Mouse (Mus musculus) heart, embryonic 10.5 days (tissue): Measurements from ENCODE around the gene Fbrsl1. TPM values are rescaled to one million over a fixed set of nuclear protein-coding genes. Genes with fewer than 3 reads are reported as not detected.

Source experiments
- DNase-seq: peaks from one replicate; pipeline ENCODE4 v3.0.0-alpha.2; 2017; ENCODE audit warnings: low spot score
- H3K27ac ChIP-seq: fragments of 300-500 bp; sonication (generic); 2 replicates; pipeline ENCODE4 v1.5.1; 2016; ENCODE audit warnings: mild to moderate bottlenecking
- H3K27me3 ChIP-seq: fragments of 300-500 bp; sonication (generic); 2 replicates; pipeline ENCODE4 v1.6.1; 2016; ENCODE audit warnings: mild to moderate bottlenecking; ENCODE audit not compliant: poor library complexity, insufficient read depth, severe bottlenecking
- H3K36me3 ChIP-seq: fragments of 300-500 bp; sonication (generic); 2 replicates; pipeline ENCODE4 v1.6.1; 2016; ENCODE audit warnings: mild to moderate bottlenecking, moderate library complexity
- H3K4me1 ChIP-seq: fragments of 300-500 bp; sonication (generic); 2 replicates; pipeline ENCODE4 v1.6.1; 2016; ENCODE audit warnings: mild to moderate bottlenecking
- H3K4me3 ChIP-seq: fragments of 300-500 bp; sonication (generic); 2 replicates; pipeline ENCODE4 v1.5.1; 2016; ENCODE audit warnings: mild to moderate bottlenecking, moderate library complexity
- H3K9me3 ChIP-seq: fragments of 300-500 bp; sonication (generic); 2 replicates; pipeline ENCODE4 v1.6.1; 2016; ENCODE audit warnings: mild to moderate bottlenecking, moderate library complexity
- WGBS: fragments of 180-500 bp; shearing (Covaris S2); methylation state at CpG from one replicate; pipeline ENCODE4 v1.1.7; 2016; 5-methylcytosine and 5-hydroxymethylcytosine counted together
- polyA plus RNA-seq: library from polyadenylated mRNA; unstranded; fragments of >200 nt; fragmentation: Nextera tagmentation; extraction: Ambion mirVana; gene quantifications from 2 replicates; pipeline ENCODE4 v1.2.1, GENCODE M21; 2016

The Fbrsl1 gene
- polyA plus RNA-seq, 1 experiment from 2014 or later = 11.1 TPM

DNA sequence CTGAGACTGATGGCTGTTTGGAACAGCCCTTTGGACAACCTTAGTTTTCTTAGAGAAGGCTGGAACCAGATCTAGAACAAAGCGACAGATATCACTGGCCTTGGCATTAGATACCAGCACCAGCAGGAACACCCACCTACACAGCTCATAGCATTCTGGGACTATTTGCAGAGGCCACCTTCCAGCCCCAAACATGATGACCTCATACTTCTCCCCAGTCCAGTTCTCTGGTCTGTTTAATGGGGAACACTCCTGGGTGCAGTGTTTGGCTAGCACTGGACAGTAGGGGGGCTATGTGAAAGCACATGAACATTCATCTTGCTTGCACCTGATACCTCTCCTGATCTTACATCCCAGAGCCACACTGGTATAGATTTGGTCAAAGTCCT is 29.8 kb downstream of the Fbrsl1 start:
- Histone ChIP-seq H3K9me3 (no peaks in the 10 kb centered on the region), H3K27me3 (no peaks in the 10 kb centered on the region), H3K4me1 (peaks cover 43% of the 10 kb centered on the region), H3K36me3 (0 out of 2 replicates have a peak, but pooled peaks cover 12% of the 10 kb centered on the region), H3K27ac (peak overlapping the region; percentile 65; the same call in 1 of the 2 replicates), H3K4me3 (no peak overlapping the region)
- WGBS = 94% methylated on average over 1 of the region's 1 CpGs
- DNase-seq = no peak

GRCm38 (mm10) chr5:110417756-110418522 is 30.4 kb downstream of the Fbrsl1 start:
- peak overlapping the region; percentile 65; the same call in 1 of the 2 replicates for H3K27ac ChIP-seq
- no peak for DNase-seq
- H3K4me3 ChIP-seq = no peak overlapping the region
- H3K36me3 ChIP-seq = 0 out of 2 replicates have a peak, but pooled peaks cover 12% of the 10 kb centered on the region
- no peaks in the 10 kb centered on the region for H3K9me3 ChIP-seq
- WGBS = 42% methylated on average over 14 of the region's 14 CpGs
- peaks cover 45% of the 10 kb centered on the region for H3K4me1 ChIP-seq
- H3K27me3 ChIP-seq = no peaks in the 10 kb centered on the region

DNA sequence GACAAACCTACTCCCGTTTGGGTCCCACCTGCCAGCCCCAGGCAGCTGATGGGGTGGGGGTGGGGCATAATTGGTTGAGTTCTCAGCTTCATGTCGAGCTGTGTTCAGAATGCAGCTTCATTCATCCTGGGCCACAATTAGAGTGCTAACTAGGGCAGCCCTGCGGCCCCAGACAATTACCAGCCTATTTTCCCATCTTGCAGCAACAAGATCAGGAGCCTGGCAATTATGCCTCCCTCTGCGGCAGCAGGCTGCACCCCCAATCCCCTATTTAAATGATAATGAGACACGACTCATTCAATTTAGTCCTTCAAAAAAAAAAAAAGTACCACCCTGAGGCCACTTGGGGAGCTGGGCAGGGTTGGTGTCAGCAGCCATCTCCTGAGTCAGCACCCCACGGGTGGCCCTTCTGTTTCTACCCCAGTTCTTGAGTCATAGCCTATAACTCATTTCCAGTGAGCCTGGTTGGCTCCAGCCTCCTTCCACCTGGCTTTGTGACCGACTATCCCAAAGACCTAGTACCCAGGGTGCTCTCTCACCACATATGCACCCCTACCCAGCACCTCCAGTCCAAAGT is 31.4 kb downstream of the Fbrsl1 start:
- peaks cover 46% of the 10 kb centered on the region for H3K4me1 ChIP-seq
- peaks cover 16% of the 10 kb centered on the region; the same call in 1 of the 2 replicates for H3K36me3 ChIP-seq
- WGBS = 28% methylated on average over 7 of the region's 7 CpGs
- no peaks in the 10 kb centered on the region for H3K9me3 ChIP-seq
- no peak for DNase-seq
- H3K27ac ChIP-seq = peak overlapping the region; percentile 81; the same call in 1 of the 2 replicates
- no peak overlapping the region for H3K4me3 ChIP-seq
- H3K27me3 ChIP-seq = no peaks in the 10 kb centered on the region

GRCm38 (mm10) chr5:110415806-110416700 is 32.2 kb downstream of the Fbrsl1 start:
- 33% methylated on average over 13 of the region's 13 CpGs for WGBS
- no peaks in the 10 kb centered on the region for H3K9me3 ChIP-seq
- no peak for DNase-seq
- peaks cover 22% of the 10 kb centered on the region for H3K36me3 ChIP-seq
- H3K4me1 ChIP-seq = peaks cover 42% of the 10 kb centered on the region
- no peak overlapping the region for H3K4me3 ChIP-seq
- no peaks in the 10 kb centered on the region for H3K27me3 ChIP-seq
- H3K27ac ChIP-seq = peak overlapping the region; percentile 81

GRCm38 (mm10) chr5:110415022-110415421 is 33.3 kb downstream of the Fbrsl1 start:
- Histone ChIP-seq H3K27ac (no peak overlapping the region), H3K9me3 (no peaks in the 10 kb centered on the region), H3K36me3 (peaks cover 18% of the 10 kb centered on the region), H3K4me3 (no peak overlapping the region), H3K4me1 (peaks cover 42% of the 10 kb centered on the region), H3K27me3 (no peaks in the 10 kb centered on the region)
- DNase-seq = no peak
- 81% methylated on average over 5 of the region's 5 CpGs for WGBS

- Histone ChIP-seq H3K4me3 (no peak overlapping the region), H3K27ac (no peak overlapping the region), H3K27me3 (no peaks in the 10 kb centered on the region), H3K4me1 (peaks cover 31% of the 10 kb centered on the region), H3K9me3 (no peaks in the 10 kb centered on the region), H3K36me3 (peaks cover 35% of the 10 kb centered on the region)
- no peak for DNase-seq
- WGBS = 81% methylated on average over 14 of the region's 14 CpGs
Observed at GRCm38 (mm10) chr5:110413018-110413417, 35.3 kb downstream of the Fbrsl1 start.

- 80% methylated on average over 5 of the region's 5 CpGs for WGBS
- Histone ChIP-seq H3K27ac (no peak overlapping the region), H3K27me3 (no peaks in the 10 kb centered on the region), H3K36me3 (peaks cover 31% of the 10 kb centered on the region), H3K9me3 (no peaks in the 10 kb centered on the region), H3K4me3 (no peak overlapping the region), H3K4me1 (peaks cover 16% of the 10 kb centered on the region)
- DNase-seq = no peak
Observed at GRCm38 (mm10) chr5:110410386-110410785, 37.9 kb downstream of the Fbrsl1 start.

DNA sequence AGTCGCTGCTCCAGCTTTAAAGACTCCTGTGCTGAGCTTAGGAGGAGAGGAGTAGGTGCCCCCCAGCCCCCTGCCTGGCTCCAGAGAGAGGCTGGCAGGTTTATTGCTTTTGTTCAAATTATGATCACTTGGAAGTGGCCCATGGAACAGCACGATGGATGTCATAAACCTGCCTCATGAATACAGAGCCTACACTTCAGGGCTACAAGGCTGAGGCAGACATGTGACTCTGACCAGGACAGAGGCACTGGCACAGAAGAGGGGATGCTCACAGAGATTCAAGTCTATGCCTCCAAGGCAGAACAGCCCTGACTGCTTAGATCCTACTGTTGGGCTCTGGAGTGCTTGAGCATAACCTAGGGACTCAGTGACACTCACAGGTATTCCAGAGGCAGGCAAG is 39.3 kb downstream of the Fbrsl1 start:
- WGBS = 85% methylated on average over 2 of the region's 2 CpGs
- Histone ChIP-seq H3K27ac (no peak overlapping the region), H3K36me3 (peaks cover 27% of the 10 kb centered on the region), H3K27me3 (no peaks in the 10 kb centered on the region), H3K4me3 (no peak overlapping the region), H3K4me1 (peaks cover 21% of the 10 kb centered on the region), H3K9me3 (no peaks in the 10 kb centered on the region)
- no peak for DNase-seq

DNA sequence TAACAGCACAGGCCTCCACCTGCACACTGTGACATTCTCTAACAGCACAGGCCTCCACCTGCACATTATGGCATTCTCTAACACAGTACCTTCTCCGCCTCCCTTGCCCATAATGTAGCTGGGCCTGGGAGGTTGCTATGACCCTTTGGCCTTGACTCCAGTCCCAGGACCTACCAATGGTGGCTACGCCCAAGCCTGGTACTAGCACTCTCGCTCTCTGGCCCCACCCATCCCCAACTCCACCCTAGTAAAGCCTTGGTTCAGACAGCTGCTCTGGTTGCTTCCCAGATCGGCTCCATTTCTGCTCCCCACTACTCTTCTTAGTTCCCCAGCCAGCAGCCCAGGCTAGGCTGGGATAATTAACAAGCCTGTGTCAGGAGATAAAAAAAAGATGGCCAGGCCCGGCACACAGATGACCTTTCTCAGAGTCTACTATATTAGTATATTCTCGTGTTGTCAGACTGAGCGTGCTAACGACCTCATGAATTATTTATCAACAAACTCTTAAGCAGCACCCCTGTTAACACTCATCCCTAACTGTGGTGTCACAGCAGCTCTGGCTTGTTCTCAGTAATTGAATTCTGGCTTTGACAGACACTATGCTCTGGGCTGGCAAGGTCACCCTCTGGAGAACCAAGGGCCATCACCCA is 42.1 kb downstream of the Fbrsl1 start:
- H3K4me3 ChIP-seq = no peak overlapping the region
- peak overlapping the region; percentile 37; the same call in 1 of the 2 replicates for H3K27ac ChIP-seq
- H3K36me3 ChIP-seq = 0 out of 2 replicates have a peak, but pooled peaks cover 17% of the 10 kb centered on the region
- 67% methylated on average over 8 of the region's 8 CpGs for WGBS
- H3K27me3 ChIP-seq = no peaks in the 10 kb centered on the region
- H3K9me3 ChIP-seq = no peaks in the 10 kb centered on the region
- no peak for DNase-seq
- H3K4me1 ChIP-seq = peaks cover 27% of the 10 kb centered on the region

GRCm38 (mm10) chr5:110403931-110404330 is 44.4 kb downstream of the Fbrsl1 start:
- Histone ChIP-seq H3K9me3 (no peaks in the 10 kb centered on the region), H3K4me1 (peaks cover 27% of the 10 kb centered on the region), H3K27ac (peak overlapping the region; percentile 77), H3K27me3 (no peaks in the 10 kb centered on the region), H3K4me3 (no peak overlapping the region; the same call in 1 of the 2 replicates), H3K36me3 (0 out of 2 replicates have a peak, but pooled peaks cover 7% of the 10 kb centered on the region)
- DNase-seq = no peak
- 16% methylated on average over 3 of the region's 3 CpGs for WGBS

DNA sequence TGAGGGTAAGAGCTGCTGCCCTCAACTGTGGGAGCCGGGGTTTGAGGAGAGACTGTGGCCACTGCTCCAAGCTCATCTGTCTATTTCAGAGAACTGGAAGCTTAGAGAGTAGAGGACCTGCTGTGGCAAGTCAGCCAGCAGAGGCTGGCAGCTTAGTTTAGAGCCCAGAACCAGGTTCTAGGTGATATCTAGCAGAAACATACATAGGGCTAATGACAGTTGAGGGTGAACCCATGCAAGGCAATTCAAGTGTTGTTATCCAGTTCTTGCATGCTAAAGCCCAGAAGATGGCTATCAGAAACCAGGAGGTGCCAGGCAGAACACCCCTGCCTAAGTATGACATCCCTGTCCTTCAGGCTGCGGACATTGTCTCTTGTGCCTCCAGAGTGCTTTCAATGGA is 45.7 kb downstream of the Fbrsl1 start:
- no peak for DNase-seq
- Histone ChIP-seq H3K4me1 (peaks cover 27% of the 10 kb centered on the region), H3K36me3 (0 out of 2 replicates have a peak, but pooled peaks cover 2% of the 10 kb centered on the region), H3K9me3 (no peaks in the 10 kb centered on the region), H3K4me3 (no peak overlapping the region), H3K27ac (no peak overlapping the region), H3K27me3 (no peaks in the 10 kb centered on the region)
- 88% methylated on average over 2 of the region's 2 CpGs for WGBS

GRCm38 (mm10) chr5:110401101-110401500 is 47.2 kb downstream of the Fbrsl1 start:
- WGBS = 90% methylated on average over 8 of the region's 8 CpGs
- peaks cover 16% of the 10 kb centered on the region for H3K4me1 ChIP-seq
- DNase-seq = no peak
- no peak overlapping the region for H3K27ac ChIP-seq
- H3K4me3 ChIP-seq = no peak overlapping the region
- H3K9me3 ChIP-seq = no peaks in the 10 kb centered on the region
- no peaks in the 10 kb centered on the region for H3K27me3 ChIP-seq
- 0 out of 2 replicates have a peak, but pooled peaks cover 2% of the 10 kb centered on the region for H3K36me3 ChIP-seq
